Mouse (Mus musculus): Measurements from ENCODE around the gene Clec16a.

The Clec16a gene

GRCm38 (mm10) chr16:10711524-10711923, 166.4 kb downstream of the Clec16a start:
- DNase-seq (ENCODE audit: inconsistent age in 2 of 2, low spot score in 1 of 2) = no peak

DNA sequence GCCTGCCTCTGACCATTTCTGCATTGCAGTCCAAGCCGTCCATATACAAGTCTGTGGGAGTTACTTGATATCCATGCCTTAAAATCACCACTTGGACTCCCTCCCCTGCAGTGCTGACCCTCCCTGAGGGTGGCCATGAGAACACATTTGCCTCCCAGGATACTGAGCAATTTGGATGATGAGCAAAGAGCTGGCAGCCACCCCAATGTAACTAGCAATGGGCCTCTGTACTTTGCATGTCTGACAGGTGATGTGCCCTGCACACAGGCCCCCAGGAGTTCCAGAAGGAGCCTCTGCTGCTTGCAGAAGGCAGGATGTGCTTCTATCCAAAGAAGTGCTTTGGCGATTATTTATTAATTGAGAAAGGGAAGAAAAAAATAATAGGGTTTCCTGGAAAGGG, 167.9 kb downstream of the Clec16a start:
- DNase-seq (ENCODE audit: inconsistent age in 2 of 2, low spot score in 1 of 2) = peak; percentile 62 to 89

- DNase-seq (ENCODE audit: inconsistent age in 2 of 2, low spot score in 1 of 2) = peak; percentile 88 to 95
Measured at GRCm38 (mm10) chr16:10713441-10714239, 168.5 kb downstream of the Clec16a start.

GRCm38 (mm10) chr16:10715211-10715610, 170.1 kb downstream of the Clec16a start:
- no peak for DNase-seq (ENCODE audit: inconsistent age in 2 of 2, low spot score in 1 of 2)

GRCm38 (mm10) chr16:10715632-10716031, 170.5 kb downstream of the Clec16a start:
- DNase-seq (ENCODE audit: inconsistent age in 2 of 2, low spot score in 1 of 2) = no peak

DNA sequence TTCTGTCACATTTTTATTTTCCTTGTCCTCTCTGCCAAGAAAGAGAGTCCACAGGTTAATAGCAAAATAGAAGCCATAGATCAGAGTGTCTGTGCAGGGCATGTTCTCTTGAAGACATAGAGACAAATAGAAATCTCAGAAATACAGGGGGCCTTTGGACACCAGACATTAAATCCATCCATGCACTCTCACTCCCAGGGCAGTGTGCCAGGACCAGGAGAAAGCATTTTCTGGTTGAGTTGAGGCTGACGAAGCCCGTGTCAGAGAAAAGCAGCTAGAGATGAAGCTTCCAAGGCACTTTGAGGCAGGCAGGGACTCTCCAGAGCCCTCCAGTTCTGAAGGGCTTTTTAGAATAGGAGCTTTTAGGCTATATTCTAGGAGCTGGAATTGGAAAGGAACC, 171.6 kb downstream of the Clec16a start:
- DNase-seq (ENCODE audit: inconsistent age in 2 of 2, low spot score in 1 of 2) = no peak

DNA sequence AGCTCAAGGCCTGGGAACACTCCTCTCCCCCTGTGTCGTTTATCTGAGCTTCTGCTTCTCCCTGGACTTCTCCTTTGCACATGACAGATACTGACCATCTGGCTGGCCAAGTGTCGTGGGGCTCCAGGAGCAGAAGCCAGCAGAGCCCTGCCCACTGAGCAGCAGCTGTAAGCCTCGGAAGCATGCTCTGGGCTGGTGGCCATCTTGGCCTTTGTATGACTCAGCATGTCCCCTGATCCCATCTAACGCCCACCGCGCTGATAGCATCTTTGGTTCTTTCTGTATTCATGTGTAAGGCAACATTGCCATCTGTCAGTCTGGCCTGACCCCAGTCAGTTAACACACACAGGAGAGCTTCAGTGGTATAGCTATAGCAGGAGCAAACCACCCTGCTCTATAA, 174.8 kb downstream of the Clec16a start:
- no peak for DNase-seq (ENCODE audit: inconsistent age in 2 of 2, low spot score in 1 of 2)

DNA sequence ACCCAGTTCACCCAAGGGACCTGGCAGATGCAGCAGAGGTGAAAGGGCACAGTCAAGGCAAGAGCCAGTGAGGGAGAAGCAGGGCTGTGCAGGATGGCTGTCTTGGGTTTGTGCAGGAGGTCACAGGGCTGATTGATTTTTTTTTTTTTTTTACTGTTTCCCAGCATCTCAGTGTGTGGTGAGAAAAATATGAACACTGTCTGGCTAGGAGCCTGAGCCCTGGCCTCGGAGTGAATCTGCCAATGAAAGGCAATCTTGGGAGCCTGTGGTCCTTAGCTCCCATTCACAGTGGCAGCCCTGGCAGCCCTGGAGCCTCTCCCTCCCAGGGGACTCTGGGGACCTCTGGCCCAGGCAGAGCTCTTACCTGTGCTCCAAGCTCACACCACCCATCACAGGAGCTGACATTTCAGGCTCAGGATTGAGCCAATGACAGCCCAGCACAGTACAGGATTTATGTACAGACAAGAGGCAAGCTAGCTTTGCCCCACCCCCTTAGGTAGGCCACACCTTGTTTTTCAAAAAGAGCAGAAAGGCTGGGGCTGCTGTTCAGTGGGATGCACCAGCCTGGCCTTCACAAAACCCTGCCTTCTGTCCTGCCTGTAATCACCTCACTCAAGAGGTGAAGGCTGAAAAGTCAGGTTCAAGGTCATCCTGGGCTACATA, 177.9 kb downstream of the Clec16a start:
- peak in 1 of 2 experiments; percentile 66 for DNase-seq (ENCODE audit: inconsistent age in 2 of 2, low spot score in 1 of 2)

- peak in 1 of 2 experiments; percentile 58 for DNase-seq (ENCODE audit: inconsistent age in 2 of 2, low spot score in 1 of 2)
Measured at GRCm38 (mm10) chr16:10723816-10724647, 178.9 kb downstream of the Clec16a start.

GRCm38 (mm10) chr16:10725156-10725555, 180.0 kb downstream of the Clec16a start:
- DNase-seq (ENCODE audit: inconsistent age in 2 of 2, low spot score in 1 of 2) = peak in 1 of 2 experiments; percentile 37

DNA sequence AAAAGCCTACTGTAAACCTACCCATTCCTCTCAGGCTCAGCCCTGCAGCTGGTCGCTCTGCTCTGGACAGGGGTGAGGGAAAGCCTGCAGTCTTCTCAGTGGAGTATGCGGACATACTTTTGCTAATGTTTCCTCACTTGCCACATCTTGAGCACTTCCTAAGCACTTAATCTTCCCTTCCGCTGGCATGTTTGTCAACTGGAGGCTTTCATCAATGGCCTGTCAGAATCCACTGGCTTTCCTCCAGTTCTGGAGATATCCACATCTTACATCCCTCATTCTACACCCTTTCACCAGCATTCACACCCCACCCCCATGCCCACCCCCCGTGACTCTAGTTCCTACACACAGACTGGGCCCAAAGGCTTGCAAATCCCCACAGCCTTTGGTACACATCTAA, 182.5 kb downstream of the Clec16a start:
- no peak for DNase-seq (ENCODE audit: inconsistent age in 2 of 2, low spot score in 1 of 2)

DNA sequence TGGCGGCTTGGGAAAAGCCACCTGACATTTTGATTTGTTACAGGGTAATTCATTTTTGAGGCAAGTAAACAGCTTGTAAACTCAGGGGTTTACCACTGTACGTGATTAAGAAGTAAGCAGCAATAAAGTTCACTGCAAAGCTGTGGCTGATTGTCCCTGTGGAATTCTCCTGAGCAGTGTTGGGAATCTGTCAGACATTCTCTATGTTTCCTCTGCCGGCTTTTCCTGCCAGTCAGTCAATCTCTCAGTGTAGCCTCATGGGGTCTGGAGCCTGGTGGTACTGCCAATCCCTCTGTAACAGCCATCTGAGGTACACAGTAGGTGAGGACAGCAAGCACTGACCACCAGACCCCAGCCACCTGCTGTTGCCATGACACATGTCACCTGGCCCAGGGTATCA, 183.7 kb downstream of the Clec16a start:
- DNase-seq (ENCODE audit: inconsistent age in 2 of 2, low spot score in 1 of 2) = no peak

DNA sequence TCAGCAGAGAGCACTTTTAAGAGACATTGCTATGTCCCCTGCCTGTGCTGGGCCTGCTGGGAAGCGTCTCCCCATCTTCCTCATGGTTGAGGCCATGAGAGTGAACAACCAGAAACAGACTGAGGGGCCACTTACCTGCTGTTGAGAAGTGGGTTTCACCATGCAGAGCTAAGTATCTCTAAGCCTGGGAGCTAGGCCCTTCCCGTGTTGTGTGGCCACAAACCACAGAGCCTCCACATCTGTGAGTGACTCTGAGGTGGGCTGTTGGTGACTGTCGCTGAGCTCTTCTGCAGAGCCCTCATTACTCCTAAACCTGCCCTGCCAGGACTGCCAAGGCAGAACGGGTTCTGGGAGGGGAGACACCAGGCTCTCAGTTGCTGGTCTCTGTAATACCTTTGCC, 185.8 kb downstream of the Clec16a start:
- no peak for DNase-seq (ENCODE audit: inconsistent age in 2 of 2, low spot score in 1 of 2)

GRCm38 (mm10) chr16:10731785-10732184, 186.6 kb downstream of the Clec16a start:
- DNase-seq (ENCODE audit: inconsistent age in 2 of 2, low spot score in 1 of 2) = no peak

GRCm38 (mm10) chr16:10732421-10732820, 187.3 kb downstream of the Clec16a start:
- peak in 1 of 2 experiments; percentile 62 for DNase-seq (ENCODE audit: inconsistent age in 2 of 2, low spot score in 1 of 2)

- peak in 1 of 2 experiments; percentile 64 for DNase-seq (ENCODE audit: inconsistent age in 2 of 2, low spot score in 1 of 2)
Measured at GRCm38 (mm10) chr16:10735781-10736180, 190.6 kb downstream of the Clec16a start.

DNA sequence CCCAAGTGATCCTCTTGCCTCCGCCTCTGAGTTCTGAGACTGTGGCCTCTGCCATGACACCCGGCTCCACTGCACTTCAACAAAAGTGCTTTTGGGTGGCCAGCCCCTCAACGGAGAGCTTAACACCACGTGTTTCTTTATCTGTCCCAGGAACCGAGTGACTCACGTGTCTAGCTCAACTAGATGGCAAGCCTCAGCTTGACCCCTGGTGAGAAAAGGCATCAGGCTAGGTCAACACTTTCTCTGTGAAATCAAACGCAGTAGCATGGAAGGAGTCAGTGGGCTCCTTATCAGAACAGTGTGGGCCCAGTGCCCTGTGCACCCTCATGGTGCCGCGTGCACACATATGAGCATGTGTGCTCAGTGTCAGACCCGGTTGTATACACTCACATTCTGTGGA, 191.2 kb downstream of the Clec16a start:
- DNase-seq (ENCODE audit: inconsistent age in 2 of 2, low spot score in 1 of 2) = peak in 1 of 2 experiments; percentile 55

GRCm38 (mm10) chr16:10737571-10737970, 192.4 kb downstream of the Clec16a start:
- peak; percentile 52 to 74 for DNase-seq (ENCODE audit: inconsistent age in 2 of 2, low spot score in 1 of 2)

DNA sequence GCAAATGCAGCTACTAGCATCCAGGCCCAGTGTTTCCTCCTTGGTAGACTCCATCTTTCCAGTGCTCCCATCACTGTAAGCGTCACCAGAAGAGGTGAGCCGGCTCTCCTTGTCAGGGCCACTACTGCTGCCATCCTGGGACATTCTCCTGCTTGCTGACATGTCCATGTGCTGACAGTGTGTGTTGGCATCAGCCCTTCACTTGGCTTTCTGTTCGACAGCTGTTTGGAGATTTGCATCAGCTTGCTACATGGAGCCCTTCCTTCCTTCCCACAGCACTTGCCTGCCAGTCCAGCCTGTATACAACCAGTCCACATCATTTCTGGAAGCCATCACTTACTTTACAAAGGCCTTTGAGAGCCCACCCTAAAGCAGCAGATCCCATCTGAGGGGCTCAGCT, 193.7 kb downstream of the Clec16a start:
- DNase-seq (ENCODE audit: inconsistent age in 2 of 2, low spot score in 1 of 2) = no peak

- DNase-seq (ENCODE audit: inconsistent age in 2 of 2, low spot score in 1 of 2) = no peak
Measured at GRCm38 (mm10) chr16:10739854-10740398, 194.8 kb downstream of the Clec16a start.

GRCm38 (mm10) chr16:10741082-10741481, 195.9 kb downstream of the Clec16a start:
- peak in 1 of 2 experiments; percentile 71 for DNase-seq (ENCODE audit: inconsistent age in 2 of 2, low spot score in 1 of 2)

All from adrenal gland, adult (tissue).